Mouse (Mus musculus) embryonic fibroblast, embryonic 13.5 days (primary cell): ENCODE results near the gene Adam19. TPM values are rescaled to one million over a fixed set of nuclear protein-coding genes. Genes with fewer than 3 reads are reported as not detected.
A peak's percentile ranks its signal among the peaks of the same experiment; 100 is the strongest.

Experiments used
- H3K27ac ChIP-seq: 2 replicates; pipeline ENCODE4 v1.5.1; 2012; ENCODE audit warnings: low read length, control low read depth, inconsistent platforms; ENCODE audit not compliant: insufficient read depth
- H3K4me1 ChIP-seq: 2 replicates; pipeline ENCODE4 v1.6.1; 2011; ENCODE audit warnings: low read length; ENCODE audit not compliant: control insufficient read depth, insufficient read depth
- H3K4me3 ChIP-seq: 2 replicates; pipeline ENCODE4 v1.5.1; 2011; ENCODE audit warnings: mild to moderate bottlenecking, control low read depth, low read length; ENCODE audit not compliant: insufficient read depth
- CTCF ChIP-seq: IDR thresholded peaks from 2 replicates; pipeline ENCODE4 v1.5.1; 2011; ENCODE audit warnings: mild to moderate bottlenecking, control low read depth, low read length, moderate library complexity, borderline replicate concordance; ENCODE audit not compliant: insufficient read depth
- POLR2A ChIP-seq: IDR thresholded peaks from 2 replicates; pipeline ENCODE4 v1.6.1; 2011; ENCODE audit warnings: low read depth, mild to moderate bottlenecking, control low read depth, low read length, moderate library complexity
- polyA plus RNA-seq: library from polyadenylated mRNA; stranded (reverse); fragments of >200 nt; gene quantifications from 2 replicates; pipeline ENCODE4 v1.2.4, GENCODE M21; 2011; ENCODE audit warnings: low read depth; ENCODE audit not compliant: missing spikeins, insufficient read length

Adam19 gene
- polyA plus RNA-seq, 1 experiment = 91.6 TPM

- H3K27ac ChIP-seq = no peak overlapping the region
- TF ChIP-seq POLR2A = no peak
- no peak for TF ChIP-seq CTCF
- no peak overlapping the region for H3K4me3 ChIP-seq
- no peaks in the 10 kb centered on the region for H3K4me1 ChIP-seq
These were observed 72.1 kb downstream of the Adam19 start for GRCm38 (mm10) chr11:46127621-46128547.

DNA sequence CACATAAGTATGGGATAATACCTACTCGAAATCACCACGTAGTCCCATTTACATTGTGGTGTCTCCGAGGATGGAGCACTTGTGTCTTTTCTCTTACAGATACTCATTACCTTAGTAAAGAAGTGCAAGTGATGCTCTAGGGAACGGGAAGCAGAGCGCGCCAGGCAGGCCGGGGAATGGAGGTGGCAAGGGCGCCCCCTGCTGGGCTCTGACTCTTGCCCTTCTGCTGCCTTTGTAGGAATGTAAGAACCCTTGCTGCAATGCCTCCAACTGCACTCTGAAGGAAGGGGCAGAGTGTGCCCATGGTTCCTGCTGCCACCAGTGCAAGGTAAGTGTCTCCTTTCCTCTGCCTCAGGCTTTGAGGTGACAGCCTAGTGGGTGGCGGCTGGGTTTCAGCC, 72.8 kb downstream of the Adam19 start:
- peak; percentile 36; the same call in 1 of the 2 replicates for TF ChIP-seq CTCF
- no peak for TF ChIP-seq POLR2A
- Histone ChIP-seq H3K4me3 (no peak overlapping the region), H3K27ac (no peak overlapping the region), H3K4me1 (no peaks in the 10 kb centered on the region)

- Histone ChIP-seq H3K4me1 (peaks cover 4% of the 10 kb centered on the region; the same call in 1 of the 2 replicates), H3K4me3 (no peak overlapping the region), H3K27ac (no peak overlapping the region)
- no peak for TF ChIP-seq POLR2A
- no peak for TF ChIP-seq CTCF
These were observed 75.5 kb downstream of the Adam19 start for GRCm38 (mm10) chr11:46131022-46131986.

- TF ChIP-seq CTCF (no peak), POLR2A (no peak)
- peak overlapping the region; percentile 58; the same call in 1 of the 2 replicates for H3K27ac ChIP-seq
- no peak overlapping the region for H3K4me3 ChIP-seq
- peaks cover 4% of the 10 kb centered on the region; the same call in 1 of the 2 replicates for H3K4me1 ChIP-seq
These were observed 79.1 kb downstream of the Adam19 start for GRCm38 (mm10) chr11:46134899-46135298.

DNA sequence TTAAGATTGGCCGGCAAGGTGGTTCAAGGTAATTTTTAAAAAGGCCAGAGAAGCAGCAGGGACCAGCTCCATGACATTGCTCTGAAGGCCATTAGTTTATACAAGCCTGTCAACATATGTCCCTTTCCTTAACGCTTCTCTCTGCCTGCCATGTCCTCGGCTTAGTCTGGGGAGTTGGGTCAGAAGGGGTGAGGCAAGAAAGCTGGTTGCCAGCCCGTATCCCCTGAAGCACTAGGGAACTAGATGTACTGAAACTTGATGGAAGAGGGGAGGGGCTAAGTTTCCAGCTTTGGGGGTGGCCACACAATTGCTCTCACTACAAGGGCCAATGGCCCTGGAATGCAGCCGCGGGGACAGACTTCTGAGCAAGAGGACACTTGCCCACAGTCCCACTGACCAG, 87.5 kb downstream of the Adam19 start:
- Histone ChIP-seq H3K27ac (no peak overlapping the region), H3K4me3 (no peak overlapping the region), H3K4me1 (no peaks in the 10 kb centered on the region)
- TF ChIP-seq POLR2A = no peak
- no peak for TF ChIP-seq CTCF

DNA sequence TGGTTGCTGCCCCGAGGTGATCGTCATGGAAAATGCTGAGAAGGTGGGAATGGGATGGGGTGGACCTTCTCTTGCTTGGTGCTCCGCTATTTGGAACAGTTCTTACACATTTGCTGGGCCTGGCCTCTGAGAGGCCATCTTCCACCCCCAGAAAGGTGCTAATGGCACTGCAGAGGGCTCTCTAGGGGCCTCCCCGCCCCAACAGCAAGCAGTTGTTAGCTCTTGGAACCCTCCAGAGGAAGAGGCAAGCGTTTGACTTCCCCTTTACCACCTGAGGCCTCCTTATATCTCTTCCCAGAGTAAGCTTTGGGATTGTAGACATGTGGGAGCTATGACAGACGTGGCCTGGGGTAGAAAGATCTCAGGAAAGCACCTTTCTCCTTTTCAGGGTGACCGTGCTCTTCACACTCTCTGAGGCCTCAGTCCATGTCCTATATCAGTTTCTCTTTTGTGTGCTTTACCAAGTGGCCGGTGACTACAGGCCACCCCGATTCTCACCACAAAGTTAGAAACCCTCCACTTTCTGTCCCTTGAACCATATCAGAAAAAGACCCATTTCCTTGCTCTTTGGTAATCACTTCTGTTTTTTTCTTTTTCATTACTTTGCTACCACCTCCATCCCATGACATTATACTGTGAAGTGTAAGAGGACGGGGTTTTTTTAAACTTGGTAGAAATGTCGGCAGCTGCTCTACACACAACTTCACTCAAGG, 89.5 kb downstream of the Adam19 start:
- TF ChIP-seq CTCF = no peak
- no peak for TF ChIP-seq POLR2A
- Histone ChIP-seq H3K27ac (no peak overlapping the region), H3K4me3 (no peak overlapping the region), H3K4me1 (no peaks in the 10 kb centered on the region)

DNA sequence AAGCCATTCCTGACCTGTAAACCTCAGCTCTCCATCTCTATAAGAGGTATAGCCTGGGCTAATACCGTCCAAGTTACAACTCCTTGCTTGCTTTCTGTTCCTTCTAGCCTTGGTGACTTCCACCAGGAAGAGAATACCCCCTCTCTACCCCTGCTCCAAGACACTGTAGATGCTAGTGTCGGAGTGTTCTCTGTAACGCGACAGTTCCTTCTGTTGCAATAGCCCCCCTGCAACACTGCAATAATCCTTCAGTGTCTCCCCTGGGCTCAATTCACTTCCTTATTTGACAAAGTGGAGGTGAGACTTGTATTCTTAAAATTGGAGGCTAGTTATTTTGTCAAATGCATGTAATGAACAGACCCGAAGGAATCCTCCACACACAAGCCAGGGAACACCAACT, 90.8 kb downstream of the Adam19 start:
- Histone ChIP-seq H3K4me3 (no peak overlapping the region), H3K27ac (no peak overlapping the region), H3K4me1 (no peaks in the 10 kb centered on the region)
- no peak for TF ChIP-seq CTCF
- TF ChIP-seq POLR2A = no peak

GRCm38 (mm10) chr11:46156945-46157344, 101.2 kb downstream of the Adam19 start:
- Histone ChIP-seq H3K4me3 (no peak overlapping the region), H3K27ac (no peak overlapping the region), H3K4me1 (peaks cover 4% of the 10 kb centered on the region; the same call in 1 of the 2 replicates)
- no peak for TF ChIP-seq CTCF
- no peak for TF ChIP-seq POLR2A

DNA sequence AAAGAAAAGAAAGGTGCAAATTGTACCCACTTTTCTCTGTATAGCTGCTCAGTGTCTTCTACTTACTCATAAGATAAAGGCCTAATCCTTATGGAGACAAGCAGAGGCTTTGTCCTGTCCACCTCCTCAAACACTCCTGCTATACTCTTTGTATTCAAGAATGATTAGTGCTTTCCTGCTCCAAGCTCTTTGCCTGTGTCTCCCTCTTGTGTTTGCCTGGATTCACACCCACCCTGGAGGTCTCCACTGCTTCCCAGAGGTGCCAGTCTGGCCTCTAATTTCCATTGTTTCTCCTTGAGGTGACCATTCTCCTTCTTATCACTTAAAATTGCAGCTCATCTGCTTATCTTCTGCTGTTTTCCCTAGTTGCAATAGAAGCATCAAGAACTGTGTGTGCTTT, 101.7 kb downstream of the Adam19 start:
- peaks cover 4% of the 10 kb centered on the region; the same call in 1 of the 2 replicates for H3K4me1 ChIP-seq
- no peak overlapping the region for H3K27ac ChIP-seq
- TF ChIP-seq POLR2A = no peak
- no peak for TF ChIP-seq CTCF
- no peak overlapping the region for H3K4me3 ChIP-seq
